Mouse (Mus musculus) layer of hippocampus, adult 9-10 months (tissue): ENCODE measurements around the gene Wsb2.
"Not testable (repeated sequence)": the region's sequence is repeated elsewhere in the genome, so short reads cannot be mapped to it uniquely, and the experiment has no call there.

Source experiments
- DNase-seq: peaks from one replicate; pipeline ENCODE4 v3.0.0; 2022; ENCODE audit warnings: low spot score

Gene Wsb2

GRCm38 (mm10) chr5:117357129-117357477 is at the start of gene Wsb2:
Gene Wsb2, plus strand, starts transcription at chr5:117357304.
- no peak for DNase-seq

- no peak for DNase-seq
Measured at GRCm38 (mm10) chr5:117307699-117308098, 49.4 kb upstream of the Wsb2 start.

DNA sequence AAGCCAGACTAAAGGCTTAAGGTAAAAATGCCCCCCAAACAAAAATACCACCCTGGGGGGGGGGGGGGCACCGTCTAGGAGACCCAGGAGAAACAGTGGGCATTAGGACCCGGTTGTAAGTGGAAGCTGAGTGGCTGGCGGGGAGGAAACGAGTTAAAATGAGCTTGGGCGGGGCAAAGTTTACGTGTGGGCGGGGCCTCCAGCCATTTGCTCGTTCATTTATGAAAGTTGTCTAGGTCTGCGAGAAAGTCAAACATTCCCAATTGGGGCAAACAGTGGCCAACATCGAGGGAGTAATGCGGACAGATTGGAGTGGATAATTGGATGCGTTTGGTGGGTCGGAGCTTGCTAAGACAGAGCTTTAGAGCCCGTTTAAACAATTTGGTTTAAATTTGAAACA is 43.7 kb upstream of the Wsb2 start:
- no peak for DNase-seq

DNA sequence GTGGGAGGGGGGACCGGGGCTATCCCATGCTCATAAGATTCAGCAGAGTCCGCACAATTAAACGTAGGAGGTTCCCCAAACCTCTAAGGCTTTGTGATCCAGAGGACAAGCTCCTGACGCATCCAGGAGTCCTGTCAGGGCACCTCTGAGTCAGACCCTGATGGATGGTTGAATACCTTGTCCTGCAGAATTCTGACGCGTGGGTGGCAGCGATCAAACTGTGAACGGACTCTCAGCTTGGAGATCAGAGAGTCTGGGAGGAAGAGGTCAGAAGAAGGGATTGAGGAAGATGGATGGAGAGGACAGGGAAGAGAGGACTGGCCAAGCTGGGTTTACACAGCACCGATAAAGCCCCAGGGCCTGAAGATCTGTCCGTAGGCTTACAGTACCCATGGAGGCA is 43.2 kb upstream of the Wsb2 start:
- DNase-seq: no peak

DNA sequence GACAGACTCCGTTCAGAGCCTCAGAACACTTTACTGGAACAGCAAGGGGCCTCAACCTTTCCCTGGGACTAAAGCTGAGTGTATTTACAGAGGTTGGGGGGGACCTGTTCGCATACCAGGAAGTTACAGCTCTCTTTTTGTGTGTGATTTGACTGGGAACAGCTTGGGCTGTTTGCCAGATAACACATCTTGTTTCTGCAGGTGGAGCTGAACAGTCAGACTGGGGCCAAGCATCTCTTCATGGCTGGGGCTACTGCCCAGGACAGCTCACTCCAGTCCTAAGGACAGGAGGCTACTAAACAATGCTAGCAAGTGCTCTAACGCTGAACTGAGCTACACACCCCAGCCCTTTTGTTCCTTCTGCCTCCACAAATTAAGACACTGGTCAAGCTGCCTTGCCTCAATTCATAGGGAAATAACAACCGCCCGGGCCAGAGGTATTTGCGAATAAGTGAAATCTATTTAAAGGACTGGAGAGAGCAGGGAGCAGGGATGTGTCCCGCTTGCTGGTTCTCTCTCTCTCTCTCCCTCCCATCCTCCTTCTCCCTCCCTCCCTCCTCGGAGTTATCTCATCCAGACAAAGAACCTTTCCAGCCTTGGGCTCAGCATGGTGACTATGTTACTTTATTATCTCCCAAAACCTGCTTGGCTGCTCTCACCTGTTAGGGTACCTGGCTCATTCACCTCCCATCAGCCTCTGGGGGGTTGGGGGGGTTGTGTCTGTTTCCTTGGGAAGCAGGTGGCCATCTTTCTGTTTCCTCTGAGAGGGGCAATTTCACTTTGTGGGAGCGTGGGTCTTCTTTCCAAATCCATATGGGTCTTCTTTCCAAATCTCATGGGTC is 42.3 kb upstream of the Wsb2 start:
- no peak for DNase-seq

DNA sequence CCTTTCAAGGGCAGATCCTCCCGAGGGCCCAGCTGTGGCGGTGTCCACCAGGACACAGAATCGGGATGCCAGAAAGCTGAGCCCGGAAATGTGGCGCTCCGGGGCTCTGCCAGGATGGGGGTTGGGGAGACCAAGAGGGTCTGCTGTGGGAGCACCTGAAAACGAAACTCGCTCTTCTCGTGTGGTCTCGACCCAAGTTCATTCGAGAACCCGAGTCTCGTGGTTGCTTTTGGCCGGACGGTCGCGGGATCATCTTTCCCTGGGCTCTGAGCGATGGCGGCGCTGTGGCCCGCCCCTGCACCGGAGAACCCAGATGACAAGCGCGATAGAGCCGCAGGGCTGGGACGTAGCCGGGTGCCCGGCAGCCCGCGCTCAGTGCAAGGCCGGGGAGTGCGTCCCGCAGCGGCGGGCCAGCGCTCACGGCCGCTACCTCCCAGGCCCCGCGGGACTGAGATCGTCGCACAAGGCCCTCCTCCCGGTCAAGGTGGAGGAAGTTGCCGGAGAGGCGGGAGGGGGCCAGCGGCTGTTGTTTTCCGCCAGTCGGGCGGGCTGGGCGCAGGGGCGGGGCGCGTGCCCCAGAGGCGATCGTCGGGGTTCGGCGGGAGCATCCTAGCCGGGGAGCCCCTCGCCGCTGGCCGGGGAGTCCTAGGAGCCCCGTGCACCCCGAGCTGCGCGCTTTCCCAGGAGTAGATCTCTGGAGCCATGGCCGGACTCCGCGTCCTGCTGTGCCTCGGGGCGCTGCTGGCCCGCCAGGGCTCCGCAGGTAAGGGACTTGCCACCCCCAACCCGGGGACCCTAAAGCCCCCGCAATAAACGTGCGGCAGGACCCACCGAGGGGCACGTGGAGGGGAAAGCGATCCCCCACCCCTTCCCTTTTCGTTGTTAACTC is 38.1 kb upstream of the Wsb2 start, which contains the start of gene Vsig10:
Vsig10 (plus strand) TSS at position 343 of the 889 bp plus-strand sequence.
- DNase-seq: no peak

GRCm38 (mm10) chr5:117323751-117324150 is 33.4 kb upstream of the Wsb2 start:
- no peak for DNase-seq

GRCm38 (mm10) chr5:117326408-117326807 is 30.7 kb upstream of the Wsb2 start:
- no peak for DNase-seq

DNA sequence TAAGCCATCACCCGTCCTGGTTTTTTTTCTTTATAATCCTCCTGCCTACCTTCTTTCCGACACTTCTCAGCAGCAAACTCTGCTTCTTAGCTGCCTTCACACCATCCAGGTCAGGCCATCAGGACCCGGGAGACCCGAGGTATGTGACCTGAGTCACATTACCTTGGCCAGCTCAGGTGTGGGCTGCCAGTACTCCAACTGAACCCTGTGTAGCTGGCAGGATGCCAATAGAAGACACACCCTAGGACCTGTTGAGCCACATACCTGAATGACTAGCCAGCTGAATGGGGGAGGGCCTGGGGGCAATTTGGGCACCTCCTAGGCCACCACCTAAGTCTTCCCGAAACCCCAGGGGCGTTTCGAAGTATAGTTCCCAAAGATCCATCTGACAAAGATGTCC is 26.6 kb upstream of the Wsb2 start:
- no peak for DNase-seq

DNA sequence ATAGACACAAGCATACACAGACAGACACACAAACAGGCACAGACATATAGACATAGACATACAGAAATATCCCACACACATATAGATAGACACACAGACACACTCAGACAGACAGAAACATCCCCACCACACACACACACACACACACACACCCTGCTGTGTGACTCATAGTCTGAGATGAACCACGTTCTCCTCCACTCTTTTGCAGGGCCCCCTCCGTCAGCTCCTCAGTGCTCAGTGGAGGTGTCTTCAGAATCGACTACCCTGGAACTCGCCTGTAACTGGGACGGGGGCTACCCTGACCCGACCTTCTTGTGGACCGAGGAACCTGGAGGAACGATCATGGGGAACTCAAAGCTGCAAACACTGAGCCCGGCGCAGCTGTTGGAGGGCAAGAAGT is 19.1 kb upstream of the Wsb2 start:
- DNase-seq: no peak

- no peak for DNase-seq
Measured at GRCm38 (mm10) chr5:117338503-117338902, 18.6 kb upstream of the Wsb2 start.

GRCm38 (mm10) chr5:117340081-117340480 is 17.0 kb upstream of the Wsb2 start:
- no peak for DNase-seq

GRCm38 (mm10) chr5:117341896-117342295 is 15.2 kb upstream of the Wsb2 start:
- no peak for DNase-seq

DNA sequence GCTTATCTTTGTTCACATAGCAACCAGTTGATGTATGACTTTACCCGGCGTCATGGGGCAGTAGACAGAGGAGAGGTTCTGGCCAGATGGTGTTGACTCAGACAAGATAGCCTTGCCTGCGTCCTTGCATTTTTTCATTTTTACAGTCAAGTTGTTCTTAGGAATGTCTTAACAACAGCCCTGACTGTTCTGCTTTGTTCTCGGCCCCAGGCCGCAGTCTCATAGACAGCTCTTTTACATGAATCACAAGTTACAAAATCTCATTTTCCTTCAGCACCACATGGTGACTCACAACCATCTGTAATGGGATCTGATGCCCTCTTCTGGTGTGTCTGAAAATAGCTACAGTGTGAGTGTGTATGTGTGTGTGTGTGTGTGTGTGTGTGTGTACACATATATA is 12.6 kb upstream of the Wsb2 start:
- not testable (repeated sequence) for DNase-seq

- DNase-seq: no peak
Measured at GRCm38 (mm10) chr5:117345432-117345976, 11.6 kb upstream of the Wsb2 start.

DNA sequence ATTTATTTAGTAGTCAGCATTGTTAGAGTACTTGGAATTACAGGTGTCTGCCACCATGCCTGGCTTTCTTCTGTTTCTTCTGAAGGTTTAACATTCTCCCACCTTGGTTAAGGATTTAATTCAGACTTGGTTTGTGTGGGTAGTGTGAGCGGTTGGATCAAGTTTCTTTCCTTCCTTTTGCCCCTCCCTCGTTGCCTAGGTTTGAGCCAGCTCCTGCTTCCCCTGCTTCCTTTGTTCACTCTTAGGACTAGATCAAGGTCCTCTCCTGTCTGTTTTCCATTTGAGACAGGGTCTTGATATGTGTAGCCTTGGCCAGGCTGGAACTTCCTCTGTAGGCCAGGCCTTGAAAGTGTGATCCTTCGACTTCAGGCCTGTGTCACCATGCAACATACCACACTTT is 10.8 kb upstream of the Wsb2 start:
- no peak for DNase-seq

- DNase-seq: no peak
Measured at GRCm38 (mm10) chr5:117347011-117347410, 10.1 kb upstream of the Wsb2 start.

DNA sequence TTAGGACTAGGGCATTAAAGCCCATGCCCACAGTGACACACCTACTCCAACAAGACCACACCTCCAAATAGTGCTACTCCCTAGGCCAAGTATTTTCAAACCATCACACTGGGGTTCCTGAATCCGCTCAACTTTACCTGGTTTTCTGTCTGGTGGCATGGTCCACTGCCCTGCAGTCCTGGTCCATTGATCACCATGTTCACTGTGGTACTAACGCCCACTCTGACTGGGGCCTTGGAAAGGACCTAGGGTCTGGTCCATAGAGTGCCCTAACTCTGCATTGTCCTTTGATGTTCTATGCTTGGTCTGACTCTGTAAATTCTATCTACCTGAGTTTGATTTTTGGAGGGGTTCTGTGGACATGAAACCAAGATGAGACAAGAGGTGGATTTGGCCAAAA is 9.3 kb upstream of the Wsb2 start:
- DNase-seq: no peak

DNA sequence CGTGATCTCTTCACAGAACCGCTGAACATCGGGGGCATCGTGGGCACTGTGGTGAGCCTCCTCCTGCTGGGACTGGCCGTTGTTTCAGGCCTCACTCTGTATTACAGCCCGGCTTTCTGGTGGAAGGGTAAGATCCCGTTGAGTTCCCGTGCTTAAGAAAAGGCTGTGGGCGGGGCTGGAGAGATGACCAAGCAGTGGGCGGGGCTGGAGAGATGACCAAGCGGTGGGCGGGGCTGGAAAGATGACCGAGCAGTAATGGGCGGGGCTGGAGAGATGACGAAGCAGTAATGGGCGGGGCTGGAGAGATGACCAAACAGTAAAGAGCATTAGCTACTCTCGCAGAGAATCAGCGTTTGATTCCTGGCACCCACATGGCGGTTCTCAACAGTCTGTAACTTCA is 8.8 kb upstream of the Wsb2 start:
- DNase-seq: no peak

GRCm38 (mm10) chr5:117354121-117354520 is 3.0 kb upstream of the Wsb2 start:
- DNase-seq: no peak

DNA sequence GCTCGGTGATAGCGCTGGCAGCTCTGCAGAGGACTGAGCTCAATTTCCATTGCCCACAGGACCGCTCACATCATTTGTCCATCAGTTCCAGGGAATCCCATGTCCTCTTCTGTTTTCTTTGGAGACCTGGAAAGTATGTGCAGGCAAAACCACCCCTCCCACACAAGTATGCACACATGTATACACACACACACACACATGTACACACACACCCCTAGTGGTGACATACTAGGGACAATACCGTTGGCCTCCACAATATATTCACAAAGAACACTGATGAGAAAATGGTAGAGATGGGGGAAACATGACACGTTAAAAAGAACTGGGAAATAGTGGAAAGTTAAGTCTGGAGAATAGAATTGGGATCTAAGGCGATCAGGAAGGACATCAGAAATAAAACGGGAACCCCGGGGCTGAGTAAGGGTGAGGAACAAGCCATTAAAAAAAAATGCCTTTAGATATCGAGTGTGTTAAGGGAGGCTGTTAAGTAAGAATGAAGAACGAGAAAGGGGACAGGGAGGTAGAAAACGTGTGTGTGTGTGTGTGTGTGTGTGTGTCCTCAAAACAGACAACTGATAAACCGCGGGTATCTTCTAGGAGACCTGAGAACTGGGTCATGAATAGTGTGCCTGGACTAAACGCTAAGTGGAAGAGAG is 1.3 kb upstream of the Wsb2 start:
- DNase-seq: no peak

- no peak for DNase-seq
Measured at GRCm38 (mm10) chr5:117356365-117357128, 557 bp upstream of the Wsb2 start.
